Mouse (Mus musculus) embryonic facial prominence, embryonic 12.5 days (tissue): ENCODE results near the gene Cpox. TPM values are rescaled to one million over a fixed set of nuclear protein-coding genes. Genes with fewer than 3 reads are reported as not detected.

Experiments
- ATAC-seq: fragments of 200-750 bp; cut with Nextera tagmentation; 2 replicates; pipeline ENCODE4 v1.8.0; 2017; ENCODE audit not compliant: insufficient number of reproducible peaks, insufficient read depth, low FRiP score, low TSS enrichment
- H3K27ac ChIP-seq: fragments of 300-500 bp; sonication (generic); 2 replicates; pipeline ENCODE4 v1.5.1; 2016; ENCODE audit warnings: mild to moderate bottlenecking
- H3K27me3 ChIP-seq: fragments of 300-500 bp; sonication (generic); 2 replicates; pipeline ENCODE4 v1.6.1; 2016; ENCODE audit warnings: mild to moderate bottlenecking, moderate library complexity
- H3K36me3 ChIP-seq: fragments of 300-500 bp; sonication (generic); 2 replicates; pipeline ENCODE4 v1.6.1; 2016; ENCODE audit warnings: mild to moderate bottlenecking
- H3K4me1 ChIP-seq: fragments of 300-500 bp; sonication (generic); 2 replicates; pipeline ENCODE4 v1.6.1; 2016
- H3K4me2 ChIP-seq: fragments of 300-500 bp; sonication (generic); replicated peaks from 2 replicates; pipeline ENCODE4 v1.6.1; 2016; ENCODE audit warnings: mild to moderate bottlenecking, moderate library complexity
- H3K4me3 ChIP-seq: fragments of 300-500 bp; sonication (generic); 2 replicates; pipeline ENCODE4 v1.5.1; 2016; ENCODE audit warnings: mild to moderate bottlenecking
- H3K9ac ChIP-seq: fragments of 300-500 bp; sonication (generic); 2 replicates; pipeline ENCODE4 v1.6.1; 2016; ENCODE audit warnings: mild to moderate bottlenecking, moderate library complexity
- H3K9me3 ChIP-seq: fragments of 300-500 bp; sonication (generic); 2 replicates; pipeline ENCODE4 v1.6.1; 2016; ENCODE audit warnings: mild to moderate bottlenecking, moderate library complexity
- WGBS: fragments of 180-500 bp; shearing (Covaris S2); methylation state at CpG from one replicate; pipeline ENCODE4 v1.1.7; 2016; 5-methylcytosine and 5-hydroxymethylcytosine counted together
- polyA plus RNA-seq: library from polyadenylated mRNA; unstranded; fragments of >200 nt; fragmentation: Nextera tagmentation; extraction: Ambion mirVana; gene quantifications from 2 replicates; pipeline ENCODE4 v1.2.1, GENCODE M21; 2016

The Cpox gene
- polyA plus RNA-seq, 1 experiment from 2014 or later: 21.8 TPM

DNA sequence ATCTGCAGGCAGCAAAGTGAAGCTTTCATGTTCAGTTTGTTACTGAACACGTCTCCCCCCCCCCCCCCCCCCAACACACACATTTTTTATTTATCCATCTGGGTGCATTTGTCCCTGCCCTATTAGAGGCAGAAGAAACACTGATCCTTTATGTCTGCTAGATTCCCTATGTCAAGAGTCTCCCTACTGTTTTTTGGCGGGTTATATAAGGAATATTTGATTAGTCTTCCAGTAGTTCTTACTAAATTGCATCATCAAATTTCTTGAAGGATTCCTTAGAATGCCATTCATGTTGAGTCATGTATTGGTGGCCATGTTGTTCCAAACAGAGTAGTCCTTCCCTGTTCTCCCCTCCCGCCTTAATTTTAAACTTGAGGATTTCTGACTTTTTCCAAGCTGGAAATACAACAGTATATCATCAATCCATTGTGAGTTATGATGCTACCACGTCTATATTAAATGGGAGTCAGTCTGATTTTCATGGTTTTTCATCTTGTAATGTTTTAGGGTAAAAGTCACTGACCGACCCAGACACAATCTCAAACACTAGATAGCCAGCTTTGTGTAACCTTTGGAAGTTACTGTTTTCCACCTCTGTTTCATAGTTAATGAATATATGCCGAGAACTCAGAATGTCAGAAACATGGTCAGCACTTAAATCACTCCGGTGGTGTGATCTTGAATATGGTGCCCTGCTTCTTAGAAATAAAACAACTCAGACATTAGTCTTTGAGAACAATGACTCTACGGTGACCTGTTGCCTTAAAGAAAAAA is 1.3 kb downstream of the Cpox start:
- no peak for ATAC-seq
- WGBS: 78% methylated on average over 8 of the region's 8 CpGs
- H3K9me3 ChIP-seq: no peaks in the 10 kb centered on the region
- H3K36me3 ChIP-seq: peaks cover 19% of the 10 kb centered on the region
- H3K9ac ChIP-seq: no peak overlapping the region; the same call in 1 of the 2 replicates
- no peaks in the 10 kb centered on the region for H3K27me3 ChIP-seq
- H3K4me1 ChIP-seq: peaks cover 4% of the 10 kb centered on the region; the same call in 1 of the 2 replicates
- peak overlapping the region; percentile 96 for H3K4me3 ChIP-seq
- H3K4me2 ChIP-seq: peak overlapping the region; percentile 69
- H3K27ac ChIP-seq: no peak overlapping the region

- WGBS: 95% methylated on average over 13 of the region's 13 CpGs
- Histone ChIP-seq H3K4me3 (no peak overlapping the region), H3K36me3 (peaks cover 19% of the 10 kb centered on the region), H3K4me1 (peaks cover 4% of the 10 kb centered on the region; the same call in 1 of the 2 replicates), H3K27me3 (no peaks in the 10 kb centered on the region), H3K9me3 (no peaks in the 10 kb centered on the region), H3K4me2 (no peak overlapping the region), H3K27ac (no peak overlapping the region), H3K9ac (no peak overlapping the region)
- ATAC-seq: no peak
Observed at GRCm38 (mm10) chr16:58672396-58672795, 2.3 kb downstream of the Cpox start.

GRCm38 (mm10) chr16:58673811-58674410 is 3.8 kb downstream of the Cpox start:
- Histone ChIP-seq H3K4me3 (no peak overlapping the region), H3K4me1 (peaks cover 4% of the 10 kb centered on the region; the same call in 1 of the 2 replicates), H3K9me3 (no peaks in the 10 kb centered on the region), H3K9ac (no peak overlapping the region), H3K36me3 (peaks cover 25% of the 10 kb centered on the region), H3K4me2 (no peak overlapping the region), H3K27me3 (no peaks in the 10 kb centered on the region), H3K27ac (no peak overlapping the region)
- 93% methylated on average over 15 of the region's 15 CpGs for WGBS
- ATAC-seq: no peak

- H3K4me1 ChIP-seq: peaks cover 4% of the 10 kb centered on the region; the same call in 1 of the 2 replicates
- no peak overlapping the region for H3K27ac ChIP-seq
- WGBS: 95% methylated on average over 13 of the region's 13 CpGs
- no peaks in the 10 kb centered on the region for H3K9me3 ChIP-seq
- H3K9ac ChIP-seq: no peak overlapping the region
- H3K4me3 ChIP-seq: no peak overlapping the region
- H3K36me3 ChIP-seq: peaks cover 25% of the 10 kb centered on the region
- no peaks in the 10 kb centered on the region for H3K27me3 ChIP-seq
- H3K4me2 ChIP-seq: no peak overlapping the region
- ATAC-seq: no peak
Observed at GRCm38 (mm10) chr16:58675256-58675655, 5.2 kb downstream of the Cpox start.

DNA sequence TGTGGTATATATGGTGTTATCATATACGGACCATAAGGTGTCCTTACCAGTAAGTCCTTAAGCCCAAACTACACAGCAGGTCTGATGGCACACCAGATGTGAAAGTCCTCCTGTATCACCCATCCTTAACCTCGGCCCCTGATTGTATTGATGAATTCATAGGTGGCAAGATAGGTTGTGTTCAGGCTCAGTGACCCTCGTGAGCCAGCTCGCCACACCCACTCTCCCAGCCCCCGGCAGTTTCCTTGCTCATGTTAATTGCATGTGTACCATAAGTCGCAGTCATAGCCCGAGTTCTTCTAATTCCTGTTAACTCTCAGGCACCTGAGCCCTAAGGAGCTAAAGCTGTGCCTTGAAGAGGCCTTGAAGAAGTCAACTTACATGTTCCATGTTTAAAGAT is 6.1 kb downstream of the Cpox start:
- Histone ChIP-seq H3K9me3 (no peaks in the 10 kb centered on the region), H3K27me3 (no peaks in the 10 kb centered on the region), H3K4me2 (no peak overlapping the region), H3K4me1 (0 out of 2 replicates have a peak, but pooled peaks cover under 1% of the 10 kb centered on the region), H3K36me3 (peaks cover 25% of the 10 kb centered on the region), H3K4me3 (no peak overlapping the region), H3K9ac (no peak overlapping the region), H3K27ac (no peak overlapping the region)
- 84% methylated on average over 7 of the region's 7 CpGs for WGBS
- ATAC-seq: no peak

DNA sequence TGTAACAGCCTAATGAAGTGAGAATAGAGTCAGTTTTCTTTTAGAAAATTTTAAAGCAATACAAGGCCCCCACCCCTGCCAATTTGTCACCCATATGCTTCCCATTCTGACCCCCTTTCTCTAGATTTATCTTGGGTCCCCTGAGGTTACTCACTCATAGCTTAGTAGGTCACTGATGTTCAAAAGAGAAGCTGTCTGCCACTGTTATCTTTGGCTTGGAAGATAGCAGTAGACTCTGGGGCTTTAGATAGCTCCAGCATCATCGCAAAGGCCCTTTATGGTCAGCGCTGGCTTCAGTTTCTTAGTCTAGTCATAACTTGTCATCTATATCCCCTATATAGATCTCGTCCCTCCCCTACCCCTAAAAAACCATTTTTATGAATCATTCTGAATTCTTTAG is 6.5 kb downstream of the Cpox start:
- H3K4me3 ChIP-seq: no peak overlapping the region
- H3K4me1 ChIP-seq: no peaks in the 10 kb centered on the region
- no peak for ATAC-seq
- H3K9me3 ChIP-seq: no peaks in the 10 kb centered on the region
- WGBS: 89% methylated on average over 3 of the region's 3 CpGs
- no peak overlapping the region for H3K4me2 ChIP-seq
- H3K27me3 ChIP-seq: no peaks in the 10 kb centered on the region
- H3K36me3 ChIP-seq: peaks cover 25% of the 10 kb centered on the region
- H3K9ac ChIP-seq: no peak overlapping the region
- H3K27ac ChIP-seq: no peak overlapping the region

GRCm38 (mm10) chr16:58677491-58677890 is 7.4 kb downstream of the Cpox start:
- peaks cover 25% of the 10 kb centered on the region for H3K36me3 ChIP-seq
- 57% methylated on average over 5 of the region's 5 CpGs for WGBS

GRCm38 (mm10) chr16:58678660-58679059 is 8.6 kb downstream of the Cpox start:
- no peak overlapping the region for H3K4me2 ChIP-seq
- no peaks in the 10 kb centered on the region for H3K9me3 ChIP-seq
- ATAC-seq: no peak
- H3K4me1 ChIP-seq: no peaks in the 10 kb centered on the region
- peaks cover 23% of the 10 kb centered on the region for H3K36me3 ChIP-seq
- H3K27me3 ChIP-seq: no peaks in the 10 kb centered on the region
- H3K27ac ChIP-seq: no peak overlapping the region
- no peak overlapping the region for H3K4me3 ChIP-seq
- H3K9ac ChIP-seq: no peak overlapping the region
- WGBS: 77% methylated on average over 7 of the region's 7 CpGs

More at GRCm38 (mm10) chr16:58677491-58677890, 7.4 kb downstream of the Cpox start:
- Histone ChIP-seq H3K4me1 (no peaks in the 10 kb centered on the region), H3K4me2 (no peak overlapping the region), H3K27ac (no peak overlapping the region), H3K9me3 (no peaks in the 10 kb centered on the region), H3K9ac (no peak overlapping the region), H3K27me3 (no peaks in the 10 kb centered on the region), H3K4me3 (no peak overlapping the region)
- ATAC-seq: no peak

DNA sequence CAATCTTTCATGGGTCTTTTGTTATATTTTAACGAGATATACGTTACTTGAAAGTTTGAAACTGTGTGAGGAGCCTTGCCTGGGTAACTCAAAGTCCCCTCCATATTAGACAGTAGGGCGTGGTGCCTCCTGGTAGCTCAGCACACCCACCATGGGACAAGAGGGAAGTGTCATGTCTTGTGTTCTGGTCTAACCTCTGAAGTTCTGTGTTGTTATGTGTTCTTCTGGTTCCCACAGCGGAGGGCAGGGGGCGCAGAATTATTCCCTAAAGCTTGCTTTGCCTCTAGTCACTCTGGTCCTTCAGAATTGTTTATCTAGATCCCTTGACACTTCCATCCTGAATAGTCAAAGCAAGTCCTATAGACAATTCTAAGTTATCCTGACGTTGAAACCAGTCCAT is 12.0 kb downstream of the Cpox start:
- Histone ChIP-seq H3K9ac (no peak overlapping the region), H3K4me2 (no peak overlapping the region), H3K36me3 (peaks cover 7% of the 10 kb centered on the region), H3K9me3 (no peaks in the 10 kb centered on the region), H3K27ac (no peak overlapping the region), H3K4me3 (no peak overlapping the region), H3K4me1 (no peaks in the 10 kb centered on the region), H3K27me3 (no peaks in the 10 kb centered on the region)
- no peak for ATAC-seq
- WGBS: 92% methylated on average over 6 of the region's 6 CpGs

GRCm38 (mm10) chr16:58682870-58683269 is 12.8 kb downstream of the Cpox start:
- peaks cover 6% of the 10 kb centered on the region for H3K36me3 ChIP-seq
- H3K27ac ChIP-seq: no peak overlapping the region
- 77% methylated on average over 7 of the region's 7 CpGs for WGBS
- H3K4me3 ChIP-seq: no peak overlapping the region
- ATAC-seq: no peak
- no peak overlapping the region for H3K9ac ChIP-seq
- H3K27me3 ChIP-seq: no peaks in the 10 kb centered on the region
- no peak overlapping the region for H3K4me2 ChIP-seq
- H3K4me1 ChIP-seq: no peaks in the 10 kb centered on the region
- H3K9me3 ChIP-seq: no peaks in the 10 kb centered on the region

DNA sequence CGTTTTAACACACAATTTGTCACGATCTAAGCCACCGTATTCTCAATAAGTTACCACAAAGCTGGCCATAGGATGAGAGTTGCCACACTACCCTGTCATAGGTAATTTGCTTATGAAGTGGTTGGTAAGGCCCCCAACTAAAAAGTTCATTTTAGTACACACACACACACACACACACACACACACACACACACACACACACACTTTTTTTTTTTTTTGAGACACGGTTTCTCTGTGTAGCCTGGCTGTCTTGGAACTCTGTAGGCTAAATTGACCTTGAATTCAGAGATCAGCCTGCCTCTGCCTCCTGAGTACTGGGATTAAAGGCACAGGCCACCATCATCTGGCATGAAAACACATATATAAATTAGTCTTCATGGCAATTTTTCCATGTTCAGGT is 13.8 kb downstream of the Cpox start:
- Histone ChIP-seq H3K4me2 (no peak overlapping the region), H3K27ac (no peak overlapping the region), H3K4me3 (no peak overlapping the region), H3K36me3 (no peaks in the 10 kb centered on the region; the same call in 1 of the 2 replicates), H3K9me3 (no peaks in the 10 kb centered on the region), H3K27me3 (no peaks in the 10 kb centered on the region), H3K4me1 (no peaks in the 10 kb centered on the region), H3K9ac (no peak overlapping the region)
- no peak for ATAC-seq
- WGBS: 76% methylated on average over 4 of the region's 4 CpGs

- no peak for ATAC-seq
- no peak overlapping the region for H3K27ac ChIP-seq
Observed at GRCm38 (mm10) chr16:58684537-58684936, 14.4 kb downstream of the Cpox start.

More at GRCm38 (mm10) chr16:58684537-58684936, 14.4 kb downstream of the Cpox start:
- no peak overlapping the region for H3K9ac ChIP-seq
- H3K4me2 ChIP-seq: no peak overlapping the region
- H3K4me1 ChIP-seq: no peaks in the 10 kb centered on the region
- no peaks in the 10 kb centered on the region for H3K36me3 ChIP-seq
- H3K27me3 ChIP-seq: no peaks in the 10 kb centered on the region
- H3K4me3 ChIP-seq: no peak overlapping the region
- no peaks in the 10 kb centered on the region for H3K9me3 ChIP-seq
